Mouse (Mus musculus): ENCODE measurements around the gene Mrpl36. TPM values are rescaled to one million over a fixed set of nuclear protein-coding genes. Genes with fewer than 3 reads are reported as not detected.
A peak's percentile ranks its signal among the peaks of the same experiment; 100 is the strongest.

Gene Mrpl36
- polyA plus RNA-seq, 1 experiment from 2014 or later = 88.5 TPM

- peaks cover 3% of the 10 kb centered on the region; the same call in 1 of the 2 replicates for H3K27me3 ChIP-seq (ENCODE audit: control insufficient read depth, insufficient read depth, low read length)
- H3K4me1 ChIP-seq (ENCODE audit: control insufficient read depth, insufficient read depth, low read length) = peaks cover 16% of the 10 kb centered on the region
- WGBS = 10% methylated on average over 8 of the region's 8 CpGs
- no peak overlapping the region for H3K27ac ChIP-seq (replicated peaks; ENCODE audit: low read depth, low read length)
- no peak overlapping the region for H3K4me3 ChIP-seq (replicated peaks; ENCODE audit: low read depth, low read length)
- H3K9ac ChIP-seq (replicated peaks; ENCODE audit: low read length) = no peak overlapping the region
- no peak overlapping the region for H3K4me2 ChIP-seq (ENCODE audit: low read length)
- no peaks in the 10 kb centered on the region for H3K9me3 ChIP-seq (ENCODE audit: control insufficient read depth, low read length)
- H3K36me3 ChIP-seq (ENCODE audit: control insufficient read depth, insufficient read depth, low read length) = no peaks in the 10 kb centered on the region
- DNase-seq (peak; percentile 55), ATAC-seq (ENCODE audit: low FRiP score, low TSS enrichment) (no peak)
Observed at GRCm38 (mm10) chr13:73305398-73306084, 22.8 kb upstream of the Mrpl36 start.

- Histone ChIP-seq H3K27me3 (ENCODE audit: control insufficient read depth, insufficient read depth, low read length) (peaks cover 3% of the 10 kb centered on the region; the same call in 1 of the 2 replicates), H3K36me3 (ENCODE audit: control insufficient read depth, insufficient read depth, low read length) (no peaks in the 10 kb centered on the region), H3K4me1 (ENCODE audit: control insufficient read depth, insufficient read depth, low read length) (peaks cover 16% of the 10 kb centered on the region), H3K9ac (replicated peaks; ENCODE audit: low read length) (no peak overlapping the region), H3K4me3 (replicated peaks; ENCODE audit: low read depth, low read length) (no peak overlapping the region), H3K9me3 (ENCODE audit: control insufficient read depth, low read length) (no peaks in the 10 kb centered on the region), H3K27ac (replicated peaks; ENCODE audit: low read depth, low read length) (no peak overlapping the region), H3K4me2 (ENCODE audit: low read length) (no peak overlapping the region)
- DNase-seq = no peak
- ATAC-seq (ENCODE audit: low FRiP score, low TSS enrichment) = no peak
- WGBS = 18% methylated on average over 4 of the region's 4 CpGs
Observed at GRCm38 (mm10) chr13:73306085-73306410, 22.3 kb upstream of the Mrpl36 start.

GRCm38 (mm10) chr13:73306430-73306829, 21.9 kb upstream of the Mrpl36 start:
- peaks cover 16% of the 10 kb centered on the region for H3K4me1 ChIP-seq (ENCODE audit: control insufficient read depth, insufficient read depth, low read length)
- no peaks in the 10 kb centered on the region for H3K36me3 ChIP-seq (ENCODE audit: control insufficient read depth, insufficient read depth, low read length)
- DNase-seq (peak; percentile 34), ATAC-seq (ENCODE audit: low FRiP score, low TSS enrichment) (no peak)
- H3K27me3 ChIP-seq (ENCODE audit: control insufficient read depth, insufficient read depth, low read length) = peaks cover 3% of the 10 kb centered on the region; the same call in 1 of the 2 replicates
- no peak overlapping the region for H3K4me3 ChIP-seq (replicated peaks; ENCODE audit: low read depth, low read length)
- no peak overlapping the region for H3K9ac ChIP-seq (replicated peaks; ENCODE audit: low read length)
- H3K27ac ChIP-seq (replicated peaks; ENCODE audit: low read depth, low read length) = no peak overlapping the region
- H3K4me2 ChIP-seq (ENCODE audit: low read length) = no peak overlapping the region
- 27% methylated on average over 4 of the region's 4 CpGs for WGBS
- H3K9me3 ChIP-seq (ENCODE audit: control insufficient read depth, low read length) = no peaks in the 10 kb centered on the region

- H3K9ac ChIP-seq (replicated peaks; ENCODE audit: low read length) = no peak overlapping the region
Observed at GRCm38 (mm10) chr13:73310183-73310929, 18.0 kb upstream of the Mrpl36 start.

GRCm38 (mm10) chr13:73320048-73320447, 8.3 kb upstream of the Mrpl36 start:
- ATAC-seq (ENCODE audit: low FRiP score, low TSS enrichment) (no peak), DNase-seq (no peak)
- Histone ChIP-seq H3K4me1 (ENCODE audit: control insufficient read depth, insufficient read depth, low read length) (no peaks in the 10 kb centered on the region), H3K9ac (replicated peaks; ENCODE audit: low read length) (no peak overlapping the region), H3K36me3 (ENCODE audit: control insufficient read depth, insufficient read depth, low read length) (peaks cover 67% of the 10 kb centered on the region), H3K4me3 (replicated peaks; ENCODE audit: low read depth, low read length) (no peak overlapping the region), H3K4me2 (ENCODE audit: low read length) (no peak overlapping the region), H3K27ac (replicated peaks; ENCODE audit: low read depth, low read length) (no peak overlapping the region), H3K9me3 (ENCODE audit: control insufficient read depth, low read length) (no peaks in the 10 kb centered on the region), H3K27me3 (ENCODE audit: control insufficient read depth, insufficient read depth, low read length) (no peaks in the 10 kb centered on the region)
- WGBS = 94% methylated on average over 4 of the region's 4 CpGs

More at GRCm38 (mm10) chr13:73310183-73310929, 18.0 kb upstream of the Mrpl36 start:
- DNase-seq = peak; percentile 75
- peaks cover 15% of the 10 kb centered on the region for H3K4me1 ChIP-seq (ENCODE audit: control insufficient read depth, insufficient read depth, low read length)
- H3K27ac ChIP-seq (replicated peaks; ENCODE audit: low read depth, low read length) = no peak overlapping the region
- ATAC-seq (ENCODE audit: low FRiP score, low TSS enrichment) = peak; percentile 57
- no peaks in the 10 kb centered on the region for H3K9me3 ChIP-seq (ENCODE audit: control insufficient read depth, low read length)
- peaks cover 3% of the 10 kb centered on the region; the same call in 1 of the 2 replicates for H3K27me3 ChIP-seq (ENCODE audit: control insufficient read depth, insufficient read depth, low read length)
- H3K4me3 ChIP-seq (replicated peaks; ENCODE audit: low read depth, low read length) = no peak overlapping the region
- no peaks in the 10 kb centered on the region for H3K36me3 ChIP-seq (ENCODE audit: control insufficient read depth, insufficient read depth, low read length)
- WGBS = 21% methylated on average over 8 of the region's 8 CpGs
- no peak overlapping the region for H3K4me2 ChIP-seq (ENCODE audit: low read length)

GRCm38 (mm10) chr13:73322626-73323025, 5.7 kb upstream of the Mrpl36 start:
- Histone ChIP-seq H3K36me3 (ENCODE audit: control insufficient read depth, insufficient read depth, low read length) (peaks cover 68% of the 10 kb centered on the region), H3K4me2 (ENCODE audit: low read length) (no peak overlapping the region), H3K4me1 (ENCODE audit: control insufficient read depth, insufficient read depth, low read length) (peaks cover 5% of the 10 kb centered on the region), H3K27ac (replicated peaks; ENCODE audit: low read depth, low read length) (no peak overlapping the region), H3K4me3 (replicated peaks; ENCODE audit: low read depth, low read length) (no peak overlapping the region), H3K9me3 (ENCODE audit: control insufficient read depth, low read length) (no peaks in the 10 kb centered on the region), H3K27me3 (ENCODE audit: control insufficient read depth, insufficient read depth, low read length) (no peaks in the 10 kb centered on the region), H3K9ac (replicated peaks; ENCODE audit: low read length) (no peak overlapping the region)
- no peak for ATAC-seq (ENCODE audit: low FRiP score, low TSS enrichment)
- 87% methylated on average over 10 of the region's 10 CpGs for WGBS
- DNase-seq = no peak

GRCm38 (mm10) chr13:73323406-73323805, 4.9 kb upstream of the Mrpl36 start:
- 98% methylated on average over 4 of the region's 4 CpGs for WGBS
- Histone ChIP-seq H3K9ac (replicated peaks; ENCODE audit: low read length) (no peak overlapping the region), H3K36me3 (ENCODE audit: control insufficient read depth, insufficient read depth, low read length) (peaks cover 61% of the 10 kb centered on the region), H3K27me3 (ENCODE audit: control insufficient read depth, insufficient read depth, low read length) (no peaks in the 10 kb centered on the region), H3K4me2 (ENCODE audit: low read length) (no peak overlapping the region), H3K27ac (replicated peaks; ENCODE audit: low read depth, low read length) (no peak overlapping the region), H3K9me3 (ENCODE audit: control insufficient read depth, low read length) (no peaks in the 10 kb centered on the region), H3K4me3 (replicated peaks; ENCODE audit: low read depth, low read length) (no peak overlapping the region), H3K4me1 (ENCODE audit: control insufficient read depth, insufficient read depth, low read length) (peaks cover 9% of the 10 kb centered on the region)
- ATAC-seq (ENCODE audit: low FRiP score, low TSS enrichment) (no peak), DNase-seq (no peak)

- peak overlapping the region; percentile 93 for H3K4me2 ChIP-seq (ENCODE audit: low read length)
- ATAC-seq (ENCODE audit: low FRiP score, low TSS enrichment) (peak; percentile 91), DNase-seq (peak; percentile 95)
- H3K4me3 ChIP-seq (replicated peaks; ENCODE audit: low read depth, low read length) = peak overlapping the region; percentile 85
- peak overlapping the region; percentile 89 for H3K9ac ChIP-seq (replicated peaks; ENCODE audit: low read length)
- H3K27me3 ChIP-seq (ENCODE audit: control insufficient read depth, insufficient read depth, low read length) = no peaks in the 10 kb centered on the region
- H3K9me3 ChIP-seq (ENCODE audit: control insufficient read depth, low read length) = no peaks in the 10 kb centered on the region
- peaks cover 3% of the 10 kb centered on the region; the same call in 1 of the 2 replicates for H3K36me3 ChIP-seq (ENCODE audit: control insufficient read depth, insufficient read depth, low read length)
- H3K4me1 ChIP-seq (ENCODE audit: control insufficient read depth, insufficient read depth, low read length) = peaks cover 25% of the 10 kb centered on the region
- under 1% methylated on average over 42 of the region's 42 CpGs for WGBS
- peak overlapping the region; percentile 79 for H3K27ac ChIP-seq (replicated peaks; ENCODE audit: low read depth, low read length)
Observed at GRCm38 (mm10) chr13:73330844-73331501, 2.7 kb downstream of the Mrpl36 start.
